Mouse (Mus musculus) macrophage (primary cell): ENCODE data around the gene Coil. TPM values are rescaled to one million over a fixed set of nuclear protein-coding genes. Genes with fewer than 3 reads are reported as not detected.
A peak's percentile ranks its signal among the peaks of the same experiment; 100 is the strongest.
"Not testable (repeated sequence)": the region's sequence is repeated elsewhere in the genome, so short reads cannot be mapped to it uniquely, and the experiment has no call there.

Experiments used
- H3K27ac ChIP-seq: fragments of 350-480 bp; formaldehyde crosslinking; 2 replicates; pipeline ENCODE4 v1.9.0; 2021
- H3K36me3 ChIP-seq: fragments of 350-480 bp; formaldehyde crosslinking; 2 replicates; pipeline ENCODE4 v1.9.0; 2021; ENCODE audit errors: inconsistent target
- H3K4me3 ChIP-seq: fragments of 350-480 bp; formaldehyde crosslinking; 2 replicates; pipeline ENCODE4 v1.9.0; 2021; ENCODE audit errors: inconsistent target
- H3K79me2 ChIP-seq: fragments of 350-480 bp; formaldehyde crosslinking; 2 replicates; pipeline ENCODE4 v1.9.0; 2021; ENCODE audit errors: inconsistent target
- WGBS: methylation state at CpG from one replicate; pipeline ENCODE4 v1.1.7; 2026; ENCODE audit warnings: inconsistent platforms; ENCODE audit not compliant: missing documents; 5-methylcytosine and 5-hydroxymethylcytosine counted together
- polyA plus RNA-seq: library from polyadenylated mRNA; stranded (reverse); fragments of 250-400 nt; gene quantifications from 3 replicates; pipeline ENCODE4 v1.2.4, GENCODE M21; 2018; ENCODE audit warnings: inconsistent platforms

Gene Coil
- polyA plus RNA-seq, 1 experiment from 2014 or later: 5.1 TPM

DNA sequence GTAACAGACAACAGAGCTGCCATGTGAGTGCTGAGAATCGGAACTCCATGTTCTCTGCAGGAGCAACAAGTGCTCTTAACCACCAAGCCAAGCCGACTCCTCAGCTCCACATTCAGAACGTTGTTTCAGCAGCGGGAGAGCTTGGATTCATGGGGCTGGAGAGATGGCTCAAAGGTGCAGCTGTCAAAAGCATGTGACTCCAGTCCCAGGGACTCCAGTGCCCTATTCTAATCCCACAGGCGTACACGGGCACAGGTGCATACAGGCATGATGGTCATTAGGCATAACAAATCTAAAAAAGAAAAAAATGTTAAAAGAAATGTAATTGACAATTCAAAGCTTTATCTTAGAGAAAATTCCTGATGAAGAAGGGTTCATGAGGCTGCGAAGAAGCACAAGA, 23.1 kb downstream of the Coil start:
- H3K79me2 ChIP-seq: peaks cover 14% of the 10 kb centered on the region
- no peaks in the 10 kb centered on the region for H3K36me3 ChIP-seq
- H3K27ac ChIP-seq: peak overlapping the region; percentile 96
- WGBS: 80% methylated on average over 7 of the region's 7 CpGs
- no peak overlapping the region for H3K4me3 ChIP-seq

GRCm38 (mm10) chr11:88993625-88994024, 23.6 kb downstream of the Coil start:
- peak overlapping the region; percentile 96 for H3K27ac ChIP-seq
- H3K4me3 ChIP-seq: no peak overlapping the region
- WGBS: 16% methylated on average over 5 of the region's 5 CpGs
- H3K79me2 ChIP-seq: peaks cover 14% of the 10 kb centered on the region
- H3K36me3 ChIP-seq: no peaks in the 10 kb centered on the region

- Histone ChIP-seq H3K36me3 (no peaks in the 10 kb centered on the region), H3K4me3 (no peak overlapping the region), H3K79me2 (peaks cover 22% of the 10 kb centered on the region), H3K27ac (peak overlapping the region; percentile 96)
- 12% methylated on average over 3 of the region's 7 CpGs for WGBS
Measured at GRCm38 (mm10) chr11:88994492-88994891, 24.4 kb downstream of the Coil start.

- H3K36me3 ChIP-seq: no peaks in the 10 kb centered on the region
- H3K27ac ChIP-seq: peak overlapping the region; percentile 96
- 100% methylated on average over 2 of the region's 2 CpGs for WGBS
Measured at GRCm38 (mm10) chr11:88995616-88996015, 25.6 kb downstream of the Coil start.

DNA sequence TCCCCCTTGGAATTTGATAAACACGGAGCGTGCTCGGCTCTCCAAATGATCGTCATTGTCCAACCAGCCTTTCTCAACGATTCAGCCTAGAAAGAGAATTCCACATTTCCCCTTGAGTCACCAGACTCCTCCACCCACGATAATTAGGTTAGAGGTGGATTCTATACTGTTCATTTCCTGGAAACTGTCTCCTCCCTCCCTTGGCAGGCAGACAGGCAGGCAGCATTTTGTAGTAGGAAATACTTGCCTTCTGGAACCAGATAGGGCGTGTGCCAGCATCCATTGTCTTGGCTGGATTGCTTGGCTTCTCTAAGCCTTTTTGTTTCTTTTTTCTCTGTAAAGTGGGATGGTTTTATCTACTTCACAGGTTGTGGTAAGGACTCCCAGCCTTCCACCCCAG, 26.4 kb downstream of the Coil start:
- Histone ChIP-seq H3K27ac (peak overlapping the region; percentile 96), H3K79me2 (peaks cover 42% of the 10 kb centered on the region), H3K36me3 (peaks cover 5% of the 10 kb centered on the region; the same call in 1 of the 2 replicates), H3K4me3 (no peak overlapping the region)
- 67% methylated on average over 7 of the region's 7 CpGs for WGBS

More at GRCm38 (mm10) chr11:88995616-88996015, 25.6 kb downstream of the Coil start:
- peaks cover 34% of the 10 kb centered on the region for H3K79me2 ChIP-seq
- no peak overlapping the region for H3K4me3 ChIP-seq

DNA sequence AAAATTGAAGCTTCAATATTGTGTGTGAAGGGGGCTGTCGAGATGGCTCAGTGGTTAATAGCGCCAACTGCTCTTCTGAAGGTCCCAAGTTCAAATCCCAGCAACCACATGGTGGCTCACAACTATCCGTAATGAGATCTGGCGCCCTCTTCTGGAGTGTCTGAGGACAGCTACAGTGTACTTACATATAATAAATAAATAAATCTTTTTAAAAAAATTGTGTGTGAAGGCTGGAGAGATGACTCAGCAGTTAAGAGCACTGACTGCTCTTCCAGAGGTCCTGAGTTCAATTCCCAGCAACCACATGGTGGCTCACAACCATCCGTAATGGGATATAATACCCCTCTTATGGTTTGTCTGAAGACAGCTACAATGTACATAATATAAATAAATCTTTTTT, 27.3 kb downstream of the Coil start:
- H3K4me3 ChIP-seq, H3K36me3 ChIP-seq: not testable (repeated sequence)
- peak overlapping the region; percentile 97 for H3K27ac ChIP-seq
- WGBS: 80% methylated on average over 3 of the region's 5 CpGs
- H3K79me2 ChIP-seq: peaks cover 51% of the 10 kb centered on the region

DNA sequence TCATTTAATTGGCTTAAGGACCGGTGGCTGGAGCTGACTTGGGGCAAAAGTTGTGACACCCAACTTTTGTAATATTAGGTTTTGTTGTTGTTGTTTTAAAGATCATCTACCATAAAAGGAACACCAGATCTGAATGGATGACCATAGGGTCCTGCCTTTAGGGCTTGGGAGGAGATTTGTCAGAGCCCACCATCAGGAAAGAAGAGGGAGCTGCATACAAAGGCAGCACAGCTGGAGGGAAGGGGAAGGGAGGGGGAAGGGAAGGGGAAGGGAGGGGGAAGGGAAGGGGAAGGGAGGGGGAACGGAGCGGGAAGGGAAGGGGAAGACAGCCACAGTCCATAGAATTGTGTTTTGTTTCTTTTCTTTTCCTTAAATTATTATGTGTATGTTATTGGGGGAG, 28.4 kb downstream of the Coil start:
- peaks cover 61% of the 10 kb centered on the region for H3K79me2 ChIP-seq
- H3K27ac ChIP-seq: peak overlapping the region; percentile 97
- peaks cover 7% of the 10 kb centered on the region; the same call in 1 of the 2 replicates for H3K36me3 ChIP-seq
- WGBS: 40% methylated on average over 1 of the region's 3 CpGs
- peak overlapping the region; percentile 98 for H3K4me3 ChIP-seq

GRCm38 (mm10) chr11:88998974-88999722, 29.1 kb downstream of the Coil start, which contains the start of gene Trim25:
Trim25 (plus strand) TSS chr11:88999376.
- Histone ChIP-seq H3K36me3 (peaks cover 7% of the 10 kb centered on the region; the same call in 1 of the 2 replicates), H3K4me3 (peak within 1 kb of the TSS; percentile 98), H3K27ac (peak within 1 kb of the TSS; percentile 97), H3K79me2 (peaks cover 69% of the 10 kb centered on the region)
- 2% methylated on average over 48 of the region's 48 CpGs for WGBS

GRCm38 (mm10) chr11:88999723-89000526, 29.9 kb downstream of the Coil start:
- 2% methylated on average over 32 of the region's 33 CpGs for WGBS
- peak overlapping the region; percentile 98 for H3K4me3 ChIP-seq
- peaks cover 77% of the 10 kb centered on the region for H3K79me2 ChIP-seq
- peak overlapping the region; percentile 97 for H3K27ac ChIP-seq
- peaks cover 14% of the 10 kb centered on the region; the same call in 1 of the 2 replicates for H3K36me3 ChIP-seq

- Histone ChIP-seq H3K36me3 (peaks cover 20% of the 10 kb centered on the region; the same call in 1 of the 2 replicates), H3K79me2 (peaks cover 82% of the 10 kb centered on the region), H3K27ac (peak overlapping the region; percentile 97), H3K4me3 (peak overlapping the region; percentile 98)
Measured at GRCm38 (mm10) chr11:89000527-89000819, 30.4 kb downstream of the Coil start.

DNA sequence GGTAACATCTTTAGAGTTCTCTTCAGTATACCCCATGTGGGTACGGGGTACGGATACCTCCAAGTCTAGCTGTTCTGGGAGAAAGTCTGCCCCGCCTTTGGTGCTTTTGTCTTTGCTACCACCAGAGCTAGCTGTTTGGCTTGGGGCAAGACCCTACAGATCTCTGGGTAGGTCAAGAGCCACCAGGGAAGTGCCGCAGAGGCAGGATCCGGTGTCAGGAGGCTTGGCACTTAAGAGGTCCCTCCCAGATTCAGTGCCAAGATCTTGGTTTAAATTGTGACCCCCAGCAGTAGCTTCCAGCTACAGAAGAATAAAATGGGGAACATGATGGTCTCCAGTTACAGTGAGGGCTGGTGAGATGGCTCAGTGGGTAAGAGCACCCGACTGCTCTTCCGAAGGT, 31.5 kb downstream of the Coil start:
- Histone ChIP-seq H3K27ac (peak overlapping the region; percentile 97), H3K79me2 (peaks cover 83% of the 10 kb centered on the region), H3K4me3 (peak overlapping the region; percentile 98), H3K36me3 (peaks cover 24% of the 10 kb centered on the region; the same call in 1 of the 2 replicates)
- WGBS: 74% methylated on average over 5 of the region's 7 CpGs

- peak overlapping the region; percentile 98 for H3K4me3 ChIP-seq
- peaks cover 88% of the 10 kb centered on the region for H3K79me2 ChIP-seq
- H3K36me3 ChIP-seq: peaks cover 26% of the 10 kb centered on the region
- H3K27ac ChIP-seq: peak overlapping the region; percentile 97
- WGBS: 76% methylated on average over 3 of the region's 5 CpGs
Measured at GRCm38 (mm10) chr11:89002068-89002467, 32.0 kb downstream of the Coil start.

- Histone ChIP-seq H3K4me3 (peak overlapping the region; percentile 98), H3K36me3 (peaks cover 32% of the 10 kb centered on the region), H3K79me2 (peaks cover 93% of the 10 kb centered on the region), H3K27ac (peak overlapping the region; percentile 97)
- WGBS: 85% methylated on average over 5 of the region's 5 CpGs
Measured at GRCm38 (mm10) chr11:89002621-89003020, 32.6 kb downstream of the Coil start.

GRCm38 (mm10) chr11:89003078-89003477, 33.0 kb downstream of the Coil start:
- H3K27ac ChIP-seq: peak overlapping the region; percentile 97
- peaks cover 34% of the 10 kb centered on the region for H3K36me3 ChIP-seq

GRCm38 (mm10) chr11:89003726-89004125, 33.7 kb downstream of the Coil start:
- Histone ChIP-seq H3K79me2 (peaks cover 100% of the 10 kb centered on the region), H3K36me3 (peaks cover 41% of the 10 kb centered on the region), H3K27ac (peak overlapping the region; percentile 97), H3K4me3 (peak overlapping the region; percentile 98)
- 79% methylated on average over 4 of the region's 4 CpGs for WGBS

More at GRCm38 (mm10) chr11:89003078-89003477, 33.0 kb downstream of the Coil start:
- Histone ChIP-seq H3K4me3 (peak overlapping the region; percentile 98), H3K79me2 (peaks cover 94% of the 10 kb centered on the region)
- 58% methylated on average over 6 of the region's 6 CpGs for WGBS
